Comparison of ENCODE assay signal across 9 mouse cellular contexts in the genomic region with DNA sequence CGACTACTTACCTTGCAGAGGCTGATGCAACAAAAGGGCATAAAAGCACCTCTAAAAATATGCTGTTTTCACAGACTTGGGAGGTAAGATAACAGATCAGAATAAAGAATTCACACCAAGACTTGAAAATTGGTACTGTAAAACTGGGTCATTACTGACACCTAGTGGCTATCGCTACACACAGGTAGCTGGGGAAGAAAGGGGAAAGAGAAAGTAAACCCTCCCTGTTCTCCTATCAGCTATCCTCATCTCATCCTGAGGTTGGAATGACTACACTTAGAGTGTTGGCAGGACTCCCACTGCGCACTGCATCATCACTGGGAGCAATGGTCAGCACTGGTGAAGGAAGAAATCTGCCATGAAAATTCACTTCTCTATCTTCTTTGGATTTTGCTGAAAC. TPM values are rescaled to one million over a fixed set of nuclear protein-coding genes. Genes with fewer than 3 reads are reported as not detected.
DNase-seq lines count a peak whose midpoint lies in the region; ATAC-seq and TF ChIP-seq lines count a peak whose summit lies in the region.
"Had no signal": no experiment of that assay in that cellular context is flagged by ENCODE, and none has a peak within 500 bp of the region (broad histone marks: within the 10 kb centered on the region; RNA-seq: fewer than 3 reads in every experiment).

No protein-coding gene starts in this region.

- H3K36me3 ChIP-seq in intestine, embryonic 16.5 days (ENCODE audit: control insufficient read depth, insufficient read depth, low read length) = no peaks in the 10 kb centered on the region
- H3K36me3 ChIP-seq in splenic B cell, adult 2 months (ENCODE audit: control insufficient read depth, insufficient read depth, low read length, poor library complexity, severe bottlenecking) = no peaks in the 10 kb centered on the region
- H3K36me3 ChIP-seq: limb, embryonic 15.5 days had no signal

- TF ChIP-seq CTCF in cortical plate, adult 2 months (IDR thresholded peaks at IDR 0.05; ENCODE audit: extremely low read depth, insufficient read depth, low read length) = peak; percentile 44; the same call in 1 of the 2 replicates

- peak; percentile 76 for ATAC-seq in intestine, embryonic 16.5 days

- H3K4me1 ChIP-seq in cortical plate, adult 2 months (ENCODE audit: control insufficient read depth, insufficient read depth, low read length) = peaks cover 1% of the 10 kb centered on the region
- no peaks in the 10 kb centered on the region for H3K4me1 ChIP-seq in intestine, embryonic 16.5 days (ENCODE audit: control insufficient read depth, insufficient read depth, low read length)
- H3K4me1 ChIP-seq: limb, embryonic 15.5 days had no signal

- 36% methylated on average over 3 of the region's 3 CpGs for WGBS in intestine, embryonic 16.5 days

- DNase-seq in right cerebral cortex, adult 18-20 months = peak; percentile 35
- no peak for DNase-seq in right cerebral cortex, postnatal 36 days (ENCODE audit: low spot score in 2 of 2)
- DNase-seq in T-cell, adult 2 months (ENCODE audit: low spot score) = peak; percentile 16
- peak; percentile 56 for DNase-seq in lung, postnatal 14 days
- DNase-seq in splenic B cell, adult 2 months (ENCODE audit: low read depth, low spot score) = peak; percentile 81

- TF ChIP-seq POLR2A in cortical plate, adult 2 months (IDR thresholded peaks at IDR 0.05; ENCODE audit: extremely low read depth, insufficient read depth, low read length) = no peak

- no peaks in the 10 kb centered on the region for H3K9me3 ChIP-seq in intestine, embryonic 16.5 days (ENCODE audit: control insufficient read depth, low read length)
- H3K9me3 ChIP-seq: limb, embryonic 15.5 days had no signal

- H3K27ac ChIP-seq in cortical plate, adult 2 months (ENCODE audit: insufficient read depth, low read length) = no peak overlapping the region
- H3K27ac ChIP-seq in intestine, embryonic 16.5 days (ENCODE audit: low read length) = no peak overlapping the region
- H3K27ac ChIP-seq: limb, embryonic 15.5 days had no signal

- H3K4me2 ChIP-seq in intestine, embryonic 16.5 days (ENCODE audit: low read depth, low read length) = no peak overlapping the region
- H3K4me2 ChIP-seq: limb, embryonic 15.5 days had no signal

- no peak overlapping the region for H3K4me3 ChIP-seq in cortical plate, adult 2 months (ENCODE audit: insufficient read depth, low read length)
- no peak overlapping the region for H3K4me3 ChIP-seq in intestine, embryonic 16.5 days (ENCODE audit: low read length)
- H3K4me3 ChIP-seq: erythroblast, embryonic 14.5 days; limb, embryonic 15.5 days had no signal

- H3K9ac ChIP-seq in intestine, embryonic 16.5 days (ENCODE audit: low read depth, low read length) = no peak overlapping the region
- H3K9ac ChIP-seq: limb, embryonic 15.5 days had no signal

- no peaks in the 10 kb centered on the region for H3K27me3 ChIP-seq in intestine, embryonic 16.5 days (replicated peaks; ENCODE audit: control insufficient read depth, insufficient read depth, low read length)
- no peaks in the 10 kb centered on the region for H3K27me3 ChIP-seq in splenic B cell, adult 2 months (ENCODE audit: control insufficient read depth, insufficient read depth, low read length, poor library complexity, severe bottlenecking)
- H3K27me3 ChIP-seq: limb, embryonic 15.5 days had no signal

RNA-seq across cellular contexts. Expression of a gene that starts 16.4 kb away (rescaled TPM):
- 2.6 and 4.0 TPM in 2 replicates for polyA plus RNA-seq in cortical plate, adult 2 months (2012; rRNA removed)
- polyA plus RNA-seq in intestine, embryonic 16.5 days (2015; fragmentation: Nextera tagmentation; extraction: Ambion mirVana) = 4.4 and 5.0 TPM in 2 replicates
- polyA plus RNA-seq: erythroblast, embryonic 14.5 days had no signal

RNA-seq across cellular contexts. Expression of a gene that starts 22.0 kb away (rescaled TPM):
- 21.0 and 23.1 TPM in 2 replicates for polyA plus RNA-seq in cortical plate, adult 2 months (2012; rRNA removed)
- 14.3 and 15.4 TPM in 2 replicates for polyA plus RNA-seq in intestine, embryonic 16.5 days (2015; fragmentation: Nextera tagmentation; extraction: Ambion mirVana)

Comparison
In these comparisons a context has a peak if more than half of its experiments do, and no peak if none do; other contexts are left out.
1. DNase-seq: peak in right cerebral cortex, adult 18-20 months (single experiment), T-cell, adult 2 months (single experiment), lung, postnatal 14 days (single experiment) and splenic B cell, adult 2 months (single experiment); none in right cerebral cortex, postnatal 36 days (0 of 2).